Mouse (Mus musculus): ENCODE results near the gene Nedd9.
"Not testable (repeated sequence)": the region's sequence is repeated elsewhere in the genome, so short reads cannot be mapped to it uniquely, and the experiment has no call there.

The Nedd9 gene

DNA sequence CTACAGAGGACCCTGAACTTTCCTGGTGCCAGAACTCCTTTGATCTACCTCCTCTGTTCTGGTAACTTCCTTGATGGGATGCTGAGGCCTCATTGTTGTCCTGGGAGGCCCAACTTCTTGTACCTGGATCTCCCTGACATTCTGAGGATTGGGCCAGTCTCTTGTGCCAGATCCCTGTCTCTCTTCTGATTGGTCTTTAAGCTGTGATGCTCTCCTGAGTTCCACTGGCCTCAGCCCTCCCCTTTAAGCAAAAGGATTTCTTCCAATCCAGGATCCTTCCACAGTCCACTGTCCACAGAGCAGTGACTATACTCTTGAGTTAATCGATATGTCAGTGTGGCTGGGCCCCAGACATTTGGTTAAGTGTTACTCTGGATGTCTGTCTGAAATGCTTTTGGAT is 112.3 kb downstream of the Nedd9 start:
- in situ Hi-C loops (cut with MseI, MboI), result no loop called here

DNA sequence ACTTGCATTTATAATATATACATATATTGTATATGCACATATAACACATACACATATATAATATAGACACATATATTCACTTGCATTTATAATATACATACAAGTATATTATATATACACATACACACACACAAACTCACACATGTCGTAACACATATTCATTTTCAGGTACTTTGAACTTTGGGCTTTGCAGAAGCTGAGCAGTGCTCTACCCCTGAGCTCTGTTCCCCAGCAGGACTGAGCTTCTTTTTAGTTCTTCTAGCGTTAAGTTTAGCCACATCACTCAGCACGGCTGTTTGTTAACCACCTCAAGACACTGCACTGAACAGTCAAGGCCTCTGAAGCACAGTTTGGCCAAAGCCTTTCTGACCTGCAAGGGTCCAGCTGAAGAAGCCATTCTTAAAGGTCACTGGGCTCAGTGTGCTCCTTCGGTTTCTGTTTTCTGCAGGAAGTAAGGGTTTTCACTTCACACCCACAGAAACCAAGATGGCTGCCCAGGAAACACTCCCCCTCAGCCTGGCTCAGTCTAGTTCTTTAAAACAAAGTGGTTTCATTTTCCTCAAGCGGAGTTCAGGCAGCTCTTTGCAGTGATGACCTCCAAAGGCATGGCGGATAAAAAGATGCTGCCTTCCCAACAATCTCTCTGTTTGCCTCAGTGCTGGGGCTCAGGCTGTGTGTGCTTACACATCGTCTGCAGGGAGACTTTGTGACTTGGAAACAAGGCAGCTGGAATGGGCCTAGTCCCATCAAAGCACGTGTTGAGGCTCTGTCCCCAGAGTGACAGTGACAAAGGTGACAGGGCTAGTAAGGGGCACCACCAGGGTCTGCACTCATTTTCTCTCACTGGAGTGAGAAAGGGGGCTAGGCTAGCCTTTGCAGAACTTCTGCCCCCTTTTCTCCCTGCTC is 114.4 kb downstream of the Nedd9 start:
- in situ Hi-C loops (cut with MseI, MboI), result no loop called here

DNA sequence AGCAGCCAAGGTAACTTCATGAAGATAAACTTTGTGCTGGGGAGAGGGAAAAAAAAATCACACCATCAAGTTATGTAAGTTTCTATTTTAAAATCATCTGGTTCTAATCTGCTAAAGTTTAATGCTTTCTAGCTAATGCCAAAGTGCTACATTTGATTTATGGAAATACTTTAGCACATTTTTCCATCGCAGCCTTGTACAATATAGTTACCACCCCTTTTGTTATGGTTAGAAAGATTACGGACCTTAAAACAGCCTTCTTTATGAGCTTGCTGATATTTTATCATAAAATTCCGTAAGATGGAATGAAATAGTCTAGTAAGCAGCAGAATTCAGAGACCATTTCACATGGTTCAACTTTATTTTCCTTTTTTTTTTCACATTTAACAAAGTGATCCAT is 115.6 kb downstream of the Nedd9 start:
- in situ Hi-C loops (cut with MseI, MboI), result no loop called here

DNA sequence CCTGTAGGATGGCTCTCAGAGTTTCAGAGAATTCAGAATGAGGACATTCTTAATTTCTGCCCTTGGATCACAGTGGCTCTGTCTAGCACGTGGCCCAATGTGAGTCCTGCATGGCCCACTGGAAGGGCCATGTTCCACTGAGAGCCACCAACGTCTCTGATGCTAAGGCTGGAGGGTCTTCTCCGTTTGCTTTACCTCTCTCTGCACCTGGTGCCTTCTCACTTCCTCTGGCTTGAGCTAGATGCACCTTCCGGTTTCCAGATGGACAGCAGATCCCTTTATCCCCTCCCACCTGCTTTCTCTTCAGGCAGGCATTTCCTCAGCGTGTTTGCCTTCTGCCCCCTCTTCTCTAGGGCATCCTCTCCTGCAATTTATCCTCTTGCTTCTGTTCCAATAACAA is 118.5 kb downstream of the Nedd9 start:
- in situ Hi-C loops (cut with MseI, MboI), result no loop called here

- in situ Hi-C loops (cut with MseI, MboI), result no loop called here
Observed at GRCm38 (mm10) chr13:41367176-41367611, 120.0 kb downstream of the Nedd9 start.

DNA sequence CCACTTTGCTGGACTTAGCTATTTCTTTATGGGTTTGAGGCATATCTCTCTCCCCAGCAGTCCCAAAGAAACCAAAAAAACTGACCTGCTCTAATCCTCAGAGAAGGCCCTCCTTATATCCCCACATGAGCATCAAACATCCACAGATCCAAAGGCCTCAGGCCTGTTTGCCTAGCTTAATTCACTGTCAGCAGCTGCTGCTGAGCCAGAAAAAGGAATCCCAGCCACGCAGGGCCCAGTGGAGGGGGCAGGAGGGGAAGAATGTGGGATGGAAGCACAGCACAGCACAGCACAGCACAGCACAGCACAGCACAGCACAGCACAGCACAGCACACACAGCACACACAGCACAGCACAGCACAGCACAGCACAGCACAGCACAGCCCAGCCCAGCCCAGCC is 120.6 kb downstream of the Nedd9 start:
- in situ Hi-C loops (cut with MseI, MboI), result not testable (repeated sequence)

GRCm38 (mm10) chr13:41364273-41364672 is 122.9 kb downstream of the Nedd9 start:
- in situ Hi-C loops (cut with MseI, MboI), result no loop called here

- in situ Hi-C loops (cut with MseI, MboI), result no loop called here
Observed at GRCm38 (mm10) chr13:41362909-41363308, 124.3 kb downstream of the Nedd9 start.

DNA sequence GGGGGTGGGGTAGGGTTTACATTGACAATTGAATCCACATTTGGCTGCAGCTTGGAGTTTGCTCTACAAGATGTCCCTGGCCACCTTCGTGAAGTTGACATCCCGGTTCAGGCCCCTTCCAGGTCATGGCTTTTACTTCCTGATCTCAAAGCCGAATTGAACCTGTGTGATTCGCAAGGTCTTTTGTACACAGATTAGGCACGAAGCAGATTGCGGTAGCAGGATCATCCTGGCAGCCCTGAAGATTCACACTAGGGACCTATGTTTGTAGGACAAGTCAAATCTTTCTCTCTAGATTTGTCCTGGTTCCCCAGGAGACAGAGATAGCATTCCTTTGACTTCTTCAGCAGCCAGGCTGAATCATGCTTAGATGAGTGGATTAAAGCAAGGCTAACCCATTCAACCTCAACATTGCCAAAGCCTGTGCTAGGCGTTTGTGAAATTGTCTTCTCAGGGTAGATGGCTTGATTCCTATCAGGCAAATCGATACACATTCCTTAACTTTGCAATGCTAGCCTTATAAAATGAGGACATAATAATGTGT is 126.8 kb downstream of the Nedd9 start:
- in situ Hi-C loops (cut with MseI, MboI), result no loop called here

GRCm38 (mm10) chr13:41359330-41360215 is 127.6 kb downstream of the Nedd9 start:
- in situ Hi-C loops (cut with MseI, MboI), result no loop called here

- in situ Hi-C loops (cut with MseI, MboI), result no loop called here
Observed at GRCm38 (mm10) chr13:41358480-41359180, 128.5 kb downstream of the Nedd9 start.

DNA sequence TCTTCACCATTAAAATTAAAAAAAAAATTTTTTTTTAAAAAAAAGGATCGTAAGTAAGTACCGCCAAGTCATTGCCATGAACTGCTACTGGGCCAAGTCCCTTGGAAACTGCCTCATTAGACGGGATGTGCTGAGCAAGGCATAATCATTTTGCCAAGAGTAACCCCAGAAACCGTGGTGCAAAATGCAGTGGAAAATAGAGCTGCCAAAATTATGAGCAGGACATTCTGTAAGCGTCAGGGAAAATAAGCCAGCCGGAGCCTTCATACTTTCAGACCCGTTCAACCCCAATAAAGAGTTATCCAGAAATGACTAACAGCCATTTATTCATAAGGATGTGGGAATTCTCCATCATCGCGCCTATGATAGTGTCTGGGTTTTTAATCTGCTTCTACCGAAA is 129.2 kb downstream of the Nedd9 start:
- in situ Hi-C loops (cut with MseI, MboI), result no loop called here

DNA sequence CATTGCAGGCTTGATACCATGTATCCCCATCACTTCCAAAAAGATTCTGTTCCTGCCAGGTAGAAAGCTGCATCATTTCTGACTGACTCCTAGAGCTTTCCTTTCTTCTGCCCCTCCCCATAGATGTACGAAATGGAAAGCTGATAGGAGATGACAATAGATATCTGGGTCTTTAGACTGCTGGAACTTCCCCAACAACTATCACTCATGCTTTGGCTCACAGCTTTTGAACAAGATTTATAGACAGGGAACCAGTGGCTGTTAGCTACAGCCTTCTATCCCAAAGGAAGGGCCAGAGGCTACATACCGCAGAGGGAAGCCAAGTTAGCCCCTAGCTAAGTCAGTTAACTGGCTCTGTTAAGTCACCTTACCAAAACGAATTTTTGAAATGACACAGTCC is 129.6 kb downstream of the Nedd9 start:
- in situ Hi-C loops (cut with MseI, MboI), result no loop called here

- in situ Hi-C loops (cut with MseI, MboI), result no loop called here
Observed at GRCm38 (mm10) chr13:41357161-41357560, 130.0 kb downstream of the Nedd9 start.

GRCm38 (mm10) chr13:41355552-41355951 is 131.6 kb downstream of the Nedd9 start:
- in situ Hi-C loops (cut with MseI, MboI), result no loop called here

DNA sequence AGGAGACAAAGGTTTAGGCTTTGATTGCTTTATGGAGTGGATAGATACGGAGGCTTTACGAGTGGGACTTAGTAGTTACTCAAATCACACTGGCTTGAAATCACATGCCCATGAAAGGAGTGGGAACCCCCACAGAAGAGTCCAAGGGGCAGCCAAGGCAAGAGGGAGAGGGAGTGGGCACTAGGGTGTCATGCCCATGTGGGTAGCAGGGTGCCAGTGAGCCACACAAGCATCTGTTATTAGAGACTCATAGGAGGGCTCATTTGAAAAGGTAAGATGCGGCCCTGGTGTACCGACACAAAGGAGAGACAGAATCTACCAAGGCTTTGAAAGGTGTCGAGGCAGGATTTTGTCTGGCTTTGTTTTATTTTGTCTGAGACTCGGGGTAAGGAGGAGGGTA is 132.6 kb downstream of the Nedd9 start:
- in situ Hi-C loops (cut with MseI, MboI), result no loop called here

DNA sequence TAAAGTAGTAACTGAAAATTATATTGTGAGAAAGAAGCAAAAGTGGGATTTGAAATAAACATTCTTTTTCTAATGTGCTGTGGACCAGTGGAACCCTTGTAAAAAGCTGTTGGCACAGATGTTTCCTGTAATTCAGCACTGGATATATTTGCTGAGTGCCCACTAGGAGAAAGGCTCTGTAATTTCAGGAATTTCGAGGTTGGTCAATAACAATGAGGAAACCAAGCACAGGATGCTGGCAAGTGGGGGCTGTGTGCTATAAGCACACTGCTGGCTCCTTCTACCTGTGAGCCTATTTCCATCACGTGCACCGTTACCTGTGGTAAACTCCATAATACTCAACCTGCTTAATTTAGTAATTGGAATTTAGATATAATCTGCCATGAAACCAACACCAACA is 133.5 kb downstream of the Nedd9 start:
- in situ Hi-C loops (cut with MseI, MboI), result no loop called here

GRCm38 (mm10) chr13:41352352-41352751 is 134.8 kb downstream of the Nedd9 start:
- in situ Hi-C loops (cut with MseI, MboI), result no loop called here

DNA sequence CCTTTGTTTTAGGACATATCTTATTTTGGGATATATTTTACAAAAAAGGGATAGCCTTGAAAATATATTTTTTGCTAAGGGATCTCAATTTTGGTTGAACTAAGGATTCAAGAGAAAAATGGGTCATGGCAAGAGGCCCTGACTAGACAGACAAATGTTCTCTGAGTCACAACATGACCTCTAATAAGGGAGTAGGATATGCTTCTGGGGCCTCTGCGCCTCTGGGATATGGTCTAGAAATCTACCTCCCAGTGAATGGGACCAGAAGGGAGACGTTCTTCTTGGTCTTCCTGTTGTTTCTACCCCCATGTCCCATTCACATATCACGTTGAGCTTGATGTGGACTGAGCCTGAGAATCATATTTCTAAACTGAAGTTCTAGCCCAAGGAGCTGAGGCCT is 136.6 kb downstream of the Nedd9 start:
- in situ Hi-C loops (cut with MseI, MboI), result no loop called here

DNA sequence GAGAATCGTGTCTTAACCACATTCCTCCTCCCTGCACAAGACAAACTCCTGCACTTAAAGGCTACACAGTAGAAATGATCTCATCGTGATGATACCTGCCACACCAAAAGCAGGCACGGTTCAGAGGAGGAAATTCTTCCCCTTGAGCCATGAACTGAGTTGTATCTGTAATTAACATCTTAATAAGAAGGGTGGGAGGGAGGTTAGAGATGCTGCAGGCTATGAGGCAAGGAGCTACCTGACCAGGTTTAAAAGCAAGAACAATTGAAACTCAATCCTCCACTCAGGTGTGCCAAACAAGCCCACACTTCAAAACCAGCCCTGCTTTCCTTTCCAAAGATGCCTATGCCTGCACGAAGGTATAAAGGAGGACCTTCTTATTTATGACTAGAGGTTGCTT is 137.4 kb downstream of the Nedd9 start:
- in situ Hi-C loops (cut with MseI, MboI), result no loop called here

DNA sequence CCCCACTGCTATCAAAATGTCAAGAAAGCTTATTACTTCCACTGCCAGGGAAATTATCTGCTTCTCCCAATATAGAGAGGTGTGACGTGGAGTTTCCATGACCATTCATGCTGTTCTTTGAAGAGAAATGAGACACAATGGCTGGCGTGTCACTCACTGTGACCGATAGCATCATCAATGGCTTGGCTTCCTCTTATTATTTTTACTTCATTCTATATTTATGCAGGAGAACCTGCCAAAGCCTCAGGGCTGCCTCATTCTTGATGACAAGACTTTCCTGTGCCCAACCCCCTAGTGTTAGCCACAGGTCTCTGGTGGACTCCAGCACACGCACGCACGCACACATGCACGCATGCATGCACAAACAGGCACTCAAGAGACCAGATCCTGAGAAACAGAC is 141.4 kb downstream of the Nedd9 start:
- in situ Hi-C loops (cut with MseI, MboI), result no loop called here

DNA sequence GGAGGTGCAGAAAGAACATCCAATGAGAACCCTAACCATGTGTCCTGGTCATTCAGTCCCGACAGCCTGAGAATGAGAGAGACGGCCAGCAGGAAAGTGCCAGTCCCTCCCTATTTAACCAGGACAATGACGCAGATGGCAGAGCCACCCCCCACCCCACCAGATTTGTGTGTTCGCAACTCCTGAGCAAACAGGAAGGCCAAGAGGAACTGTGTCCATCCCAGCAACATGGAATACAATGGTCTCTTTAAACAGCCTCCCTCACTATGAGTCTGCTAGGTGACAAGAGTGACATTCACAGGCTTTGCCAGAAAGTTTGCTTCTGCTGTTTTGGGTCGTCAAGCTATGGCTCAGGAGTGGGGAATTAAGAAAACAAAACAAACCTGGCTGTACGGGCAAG is 141.9 kb downstream of the Nedd9 start:
- in situ Hi-C loops (cut with MseI, MboI), result no loop called here

Data from mouse trophoblast stem cell (cell line).